Mouse (Mus musculus): ENCODE data around the gene Galnt9.

Gene Galnt9

DNA sequence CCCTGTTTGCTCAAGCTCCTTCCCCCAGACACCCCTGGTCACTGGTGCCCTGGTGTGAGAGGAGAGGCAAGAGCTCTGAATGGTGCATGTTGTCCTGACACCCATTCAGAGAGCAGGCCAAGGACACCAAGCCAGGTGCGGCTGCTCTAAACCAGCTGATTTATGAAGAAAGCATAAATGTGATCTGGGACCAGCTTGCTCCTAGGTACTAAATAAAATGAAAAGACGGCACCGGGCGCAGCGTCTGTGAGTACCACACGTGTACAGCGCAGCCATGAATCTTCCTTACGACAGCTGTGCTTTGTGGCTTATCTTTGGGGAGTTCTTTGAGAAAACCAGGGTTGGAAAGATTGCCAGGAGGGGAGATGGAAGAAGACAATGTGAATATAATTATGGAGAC is 8.2 kb upstream of the Galnt9 start:
- no peak for DNase-seq (ENCODE audit: low spot score in 2 of 2)

DNA sequence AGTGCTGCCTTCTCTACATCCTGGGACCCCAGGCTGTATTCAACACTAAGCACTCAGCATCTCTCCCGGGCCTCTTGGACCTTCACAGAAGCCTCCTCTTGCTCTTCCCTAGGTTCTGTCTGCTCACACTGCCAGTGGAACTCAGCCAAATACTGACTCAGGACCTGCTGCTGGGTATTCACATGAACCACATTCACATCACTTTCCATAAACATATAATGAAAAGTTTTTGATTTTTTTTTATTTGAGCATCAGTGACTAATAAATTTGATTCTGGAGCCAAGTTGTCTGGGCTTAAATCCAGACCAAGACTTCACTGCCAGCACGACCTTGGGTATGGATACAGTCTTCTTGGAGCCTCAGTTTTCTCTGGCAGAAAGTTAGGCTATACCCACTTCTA is 3.2 kb upstream of the Galnt9 start:
- no peak for DNase-seq (ENCODE audit: low spot score in 2 of 2)

DNA sequence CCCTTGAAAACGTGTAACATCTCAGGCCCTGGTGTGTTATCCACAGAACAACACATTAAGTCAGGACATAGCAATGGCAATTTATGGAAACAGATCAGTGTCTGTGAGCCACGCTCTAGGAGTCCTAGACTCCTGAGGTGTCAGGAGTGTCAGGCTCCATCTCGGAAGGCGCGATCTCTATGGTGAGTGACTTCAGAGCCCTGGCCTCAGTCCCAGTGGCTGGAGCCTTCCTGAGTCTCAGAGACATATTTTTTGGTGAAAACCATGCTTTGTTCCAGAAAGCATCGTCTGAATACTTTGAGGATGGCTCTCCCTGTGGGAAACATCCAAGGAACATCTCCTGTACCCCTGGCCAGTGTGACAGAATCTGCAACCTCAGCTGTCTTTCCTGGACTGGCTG is 2.7 kb upstream of the Galnt9 start:
- no peak for DNase-seq (ENCODE audit: low spot score in 2 of 2)

DNA sequence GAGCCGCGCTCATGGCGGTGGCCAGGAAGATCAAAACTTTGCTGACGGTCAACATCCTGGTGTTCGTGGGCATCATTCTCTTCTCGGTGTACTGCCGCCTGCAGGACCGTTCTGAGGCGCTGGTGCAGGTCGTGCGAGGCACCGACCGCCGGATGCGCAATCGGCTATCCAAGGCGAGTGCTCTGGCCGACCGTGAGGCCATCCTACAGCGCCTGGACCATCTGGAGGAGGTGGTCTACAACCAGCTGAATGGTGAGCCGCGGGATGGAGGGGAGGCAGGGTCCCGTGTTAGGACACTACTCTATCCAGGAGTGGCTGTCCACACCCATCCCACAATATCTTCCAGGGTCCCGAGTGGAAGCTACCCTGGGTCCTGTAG is 525 bp downstream of the Galnt9 start:
- no peak for DNase-seq (ENCODE audit: low spot score in 2 of 2)

DNA sequence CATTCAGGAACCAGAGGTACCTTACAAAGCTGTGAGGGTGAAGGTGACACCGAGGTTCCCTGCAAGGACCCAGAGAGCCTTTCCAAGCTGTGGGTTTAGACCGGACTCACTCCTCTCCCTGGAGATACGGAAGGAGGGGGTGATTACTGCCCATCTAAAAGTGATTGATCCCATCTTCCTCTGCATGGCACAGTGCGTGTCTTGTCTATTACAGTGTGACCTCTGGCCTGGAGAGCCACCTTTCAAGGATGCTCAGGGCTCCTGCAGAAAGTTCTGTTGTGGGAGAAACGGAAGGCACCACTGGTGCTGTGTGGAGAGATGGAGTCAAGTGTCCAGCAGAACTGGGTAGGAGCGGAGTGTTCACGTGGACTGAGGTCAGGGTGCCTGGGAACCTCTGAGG is 1.2 kb downstream of the Galnt9 start:
- no peak for DNase-seq (ENCODE audit: low spot score in 2 of 2)

DNA sequence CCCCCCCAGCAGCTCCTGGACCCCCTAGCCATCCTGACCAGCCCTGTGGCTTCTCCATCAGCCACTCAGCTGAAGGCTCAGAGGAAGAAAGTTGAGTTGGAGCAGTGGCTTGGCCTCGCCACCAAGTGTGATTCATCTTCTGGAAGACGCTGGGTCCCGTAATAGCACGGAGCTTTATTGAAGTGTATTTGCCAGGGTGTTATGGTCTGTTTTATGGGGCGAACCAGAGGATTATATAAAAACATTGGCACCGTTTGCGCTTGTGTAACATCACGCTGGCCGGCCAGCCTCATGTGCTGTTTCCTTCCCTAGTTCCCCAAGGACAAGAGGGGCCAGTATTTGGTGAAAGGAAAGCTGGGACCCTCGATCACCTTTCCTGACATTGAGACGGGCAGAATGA is 2.0 kb downstream of the Galnt9 start:
- no peak for DNase-seq (ENCODE audit: low spot score in 2 of 2)

DNA sequence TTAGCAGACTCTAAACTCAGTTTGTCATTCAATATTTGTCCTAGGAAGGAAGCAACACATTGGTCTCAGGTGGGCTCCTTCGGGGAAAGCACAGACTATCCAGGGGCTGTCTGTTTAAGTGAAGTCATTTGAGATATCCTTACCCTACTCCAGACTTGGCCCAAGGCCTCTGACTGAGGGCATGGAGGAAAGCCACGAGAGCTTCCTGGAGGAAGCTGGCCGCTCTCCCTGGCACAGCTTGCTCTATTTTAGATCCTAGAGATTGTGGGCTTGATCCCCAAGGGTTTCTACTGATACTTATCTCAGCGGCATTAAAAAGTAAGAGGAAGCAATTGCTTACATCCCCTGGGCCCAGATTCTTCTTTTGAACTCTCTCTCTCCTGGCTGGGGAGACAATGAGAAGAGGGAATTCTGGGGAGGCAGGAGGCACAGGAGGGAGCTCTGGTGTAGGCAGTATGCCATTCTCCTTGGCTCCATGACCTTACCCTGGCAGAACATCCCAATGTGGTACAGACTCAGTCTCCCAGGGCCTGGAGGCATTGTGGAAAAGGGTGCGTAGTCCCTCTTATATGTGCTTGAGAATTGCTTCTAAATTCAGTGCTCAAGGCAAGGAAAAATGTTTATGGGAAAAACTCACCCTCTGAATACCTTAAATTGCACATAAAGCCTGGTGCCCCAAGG is 2.7 kb downstream of the Galnt9 start:
- DNase-seq (ENCODE audit: low spot score in 2 of 2) = no peak

DNA sequence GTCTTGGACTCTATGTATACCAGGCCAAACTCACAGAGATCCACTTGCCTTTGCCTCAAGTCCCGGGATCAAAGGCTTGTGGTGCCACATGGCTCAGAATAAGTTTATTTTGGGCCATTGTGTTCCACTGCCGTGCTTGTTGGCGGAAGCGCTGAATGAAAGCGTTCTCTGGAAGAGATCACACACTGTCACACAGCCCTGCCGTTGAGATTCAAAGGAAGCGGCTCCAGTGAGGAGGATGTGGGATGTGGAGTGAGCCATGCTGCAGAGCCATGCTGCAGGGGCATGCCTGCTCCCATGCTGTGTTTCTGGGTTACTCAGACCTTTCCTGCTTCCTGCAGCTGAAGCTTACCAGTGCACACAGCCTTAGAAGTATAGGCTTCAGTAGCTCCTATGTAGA is 4.3 kb downstream of the Galnt9 start:
- no peak for DNase-seq (ENCODE audit: low spot score in 2 of 2)

DNA sequence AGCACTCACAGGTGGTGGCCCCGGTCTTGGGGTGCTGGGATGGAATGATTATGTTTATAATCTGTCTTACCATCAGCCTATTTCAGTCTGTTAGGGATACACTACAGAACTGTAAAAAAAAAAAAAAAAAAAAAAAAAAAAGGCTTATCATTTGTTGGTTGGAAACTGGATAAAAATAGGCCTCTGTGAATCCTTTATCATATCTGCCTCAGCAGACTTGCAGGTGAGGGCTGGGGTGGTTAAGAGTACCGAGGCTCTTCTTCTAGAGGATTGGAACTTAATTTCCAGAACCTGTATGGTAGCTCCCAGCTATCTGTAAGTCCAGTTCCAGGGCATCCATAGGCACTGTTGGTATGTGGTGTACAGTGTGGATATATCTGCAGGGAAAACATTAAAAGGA is 6.0 kb downstream of the Galnt9 start:
- DNase-seq (ENCODE audit: low spot score in 2 of 2) = no peak

DNA sequence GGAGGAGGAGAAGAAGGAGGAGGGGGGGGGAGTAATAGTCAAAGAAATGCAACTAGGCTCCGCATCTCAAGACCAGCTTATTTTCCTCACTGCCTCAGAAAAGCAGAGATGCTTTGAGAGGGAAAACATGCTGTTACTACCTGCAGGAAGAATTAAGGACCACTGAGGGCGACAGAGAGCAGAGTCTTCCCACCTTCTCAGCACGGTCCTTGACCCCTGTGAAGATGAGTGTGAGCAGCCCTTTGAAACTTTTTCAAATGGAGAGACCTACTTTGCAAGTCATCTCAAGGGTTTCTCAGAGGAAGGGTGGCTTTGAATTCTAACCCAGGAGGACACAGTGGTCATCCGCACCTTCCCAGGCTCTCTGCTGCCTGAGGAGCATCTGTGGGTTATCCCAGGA is 6.7 kb downstream of the Galnt9 start:
- no peak for DNase-seq (ENCODE audit: low spot score in 2 of 2)

DNA sequence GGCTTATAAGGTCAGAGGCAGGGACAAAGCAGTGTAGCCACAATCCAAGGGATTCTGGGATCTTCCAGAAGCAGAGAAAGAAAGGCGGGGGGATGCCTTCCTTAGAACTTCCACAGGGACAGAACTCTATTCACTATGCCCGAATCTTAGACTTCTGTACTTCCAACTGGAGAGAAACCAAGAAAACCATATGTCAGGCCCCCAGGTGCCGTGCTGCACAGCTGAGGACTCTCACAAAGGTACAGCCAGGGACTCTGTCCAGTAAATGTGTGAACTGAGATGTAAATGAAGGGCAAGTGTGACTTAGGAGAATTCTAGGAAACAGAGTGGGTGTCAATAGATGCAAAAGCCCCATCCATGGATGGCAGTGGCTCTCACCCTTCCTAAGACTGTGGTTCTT is 7.8 kb downstream of the Galnt9 start:
- DNase-seq (ENCODE audit: low spot score in 2 of 2) = no peak

DNA sequence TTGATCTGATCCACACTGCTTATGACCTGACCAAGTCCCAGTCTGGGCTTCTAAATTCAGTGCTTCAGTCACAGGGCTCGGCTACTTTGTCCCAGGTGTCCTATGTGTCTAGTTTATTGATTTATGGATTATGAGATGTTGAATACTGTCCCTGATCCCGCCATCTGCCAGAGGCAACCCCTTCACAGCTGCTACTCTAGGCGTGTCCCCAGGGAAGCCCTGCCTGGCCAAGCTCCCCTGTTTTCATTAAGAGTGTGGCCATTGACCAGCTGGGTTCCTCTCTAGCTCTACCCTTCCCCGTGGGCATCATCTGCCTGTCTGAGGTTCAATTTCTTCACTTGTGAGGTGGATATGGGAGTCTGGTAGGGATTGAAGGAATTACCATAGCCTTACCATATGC is 9.2 kb downstream of the Galnt9 start:
- no peak for DNase-seq (ENCODE audit: low spot score in 2 of 2)

DNA sequence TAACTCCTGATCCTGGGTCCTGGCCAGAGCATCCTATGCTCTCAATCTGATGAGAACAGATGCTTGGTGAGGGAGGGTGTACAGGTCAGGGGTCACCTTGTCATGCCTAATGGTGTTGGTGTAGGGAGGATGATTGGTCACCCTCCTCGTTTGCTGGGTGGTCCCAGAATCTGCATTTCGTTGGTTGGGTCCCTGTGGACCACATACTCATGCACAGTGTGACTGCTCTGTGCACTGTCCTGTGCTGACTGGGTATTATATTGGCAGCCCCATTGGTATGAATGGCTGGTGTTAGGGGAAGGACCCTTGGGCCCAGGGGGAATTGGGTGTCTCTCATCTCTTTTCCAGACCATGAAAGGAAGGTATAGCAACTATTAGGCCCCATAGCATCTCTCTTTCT is 11.0 kb downstream of the Galnt9 start:
- DNase-seq (ENCODE audit: low spot score in 2 of 2) = no peak

DNA sequence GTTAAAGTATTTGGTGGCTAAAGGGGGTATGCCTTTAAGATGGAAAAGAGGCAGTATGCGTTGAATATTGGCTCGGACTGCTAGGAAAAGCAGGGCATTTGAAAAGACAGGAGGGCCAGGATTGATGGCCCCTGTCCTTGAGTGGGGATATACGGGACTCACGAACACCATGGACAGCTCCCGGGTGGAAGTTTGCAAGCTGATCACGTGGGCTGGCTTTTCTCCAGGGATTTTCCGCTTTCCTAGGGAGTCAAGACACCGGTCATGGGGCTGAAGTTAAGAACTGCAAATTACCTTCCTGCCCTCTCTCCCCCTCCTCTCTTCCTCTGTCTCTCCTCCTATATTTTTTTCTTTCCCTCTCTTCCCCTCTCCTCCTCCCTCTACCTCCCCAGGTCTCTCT is 14.2 kb downstream of the Galnt9 start:
- peak in 1 of 2 experiments; percentile 18 for DNase-seq (ENCODE audit: low spot score in 2 of 2)

DNA sequence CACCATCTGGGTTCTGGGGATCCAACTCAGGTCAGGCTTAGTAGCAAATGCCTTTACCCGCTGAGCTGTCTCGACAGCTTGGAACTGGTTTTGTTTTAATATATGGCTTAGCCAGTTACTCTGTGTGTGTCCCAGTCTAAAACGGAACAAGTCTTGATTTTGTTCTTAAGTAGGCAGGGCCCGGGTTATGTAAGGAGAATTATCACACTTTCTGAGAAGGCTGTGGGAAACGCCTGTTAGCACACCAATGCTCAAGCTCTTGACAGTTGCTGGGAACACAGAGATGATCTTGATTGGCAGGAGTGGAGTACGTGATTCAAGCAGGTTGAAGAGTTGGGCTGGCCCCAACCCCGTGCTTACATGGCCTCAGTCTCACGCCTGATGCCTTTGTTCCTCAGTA is 15.5 kb downstream of the Galnt9 start:
- no peak for DNase-seq (ENCODE audit: low spot score in 2 of 2)

DNA sequence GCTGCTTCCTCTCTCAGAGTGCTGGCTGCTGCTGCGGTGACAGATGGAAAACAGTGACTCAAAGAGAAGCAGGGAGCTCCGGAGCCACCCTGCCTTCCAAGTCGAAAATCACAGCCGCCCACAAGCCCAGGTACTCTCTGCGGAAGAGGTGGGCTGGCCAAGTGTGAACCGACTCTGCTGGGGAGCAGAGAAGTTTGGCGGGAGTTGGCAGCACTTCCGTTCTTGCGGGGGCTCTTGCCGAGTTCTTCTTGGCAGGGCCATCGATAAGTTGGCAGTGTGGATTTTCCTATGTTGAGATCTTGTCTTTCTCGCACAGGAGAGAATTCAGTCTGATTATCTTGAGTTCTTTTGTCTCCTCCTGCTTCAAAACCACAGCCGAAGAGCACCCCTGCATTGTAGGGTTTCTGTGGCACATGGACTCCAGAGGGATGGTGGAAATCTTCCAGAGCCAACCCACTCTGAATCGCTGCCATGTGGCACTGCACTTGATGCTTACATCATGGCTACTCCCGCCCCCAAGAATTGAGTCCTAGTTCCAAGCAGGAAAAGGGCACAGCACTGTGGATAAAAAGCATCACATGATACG is 18.7 kb downstream of the Galnt9 start:
- no peak for DNase-seq (ENCODE audit: low spot score in 2 of 2)

DNA sequence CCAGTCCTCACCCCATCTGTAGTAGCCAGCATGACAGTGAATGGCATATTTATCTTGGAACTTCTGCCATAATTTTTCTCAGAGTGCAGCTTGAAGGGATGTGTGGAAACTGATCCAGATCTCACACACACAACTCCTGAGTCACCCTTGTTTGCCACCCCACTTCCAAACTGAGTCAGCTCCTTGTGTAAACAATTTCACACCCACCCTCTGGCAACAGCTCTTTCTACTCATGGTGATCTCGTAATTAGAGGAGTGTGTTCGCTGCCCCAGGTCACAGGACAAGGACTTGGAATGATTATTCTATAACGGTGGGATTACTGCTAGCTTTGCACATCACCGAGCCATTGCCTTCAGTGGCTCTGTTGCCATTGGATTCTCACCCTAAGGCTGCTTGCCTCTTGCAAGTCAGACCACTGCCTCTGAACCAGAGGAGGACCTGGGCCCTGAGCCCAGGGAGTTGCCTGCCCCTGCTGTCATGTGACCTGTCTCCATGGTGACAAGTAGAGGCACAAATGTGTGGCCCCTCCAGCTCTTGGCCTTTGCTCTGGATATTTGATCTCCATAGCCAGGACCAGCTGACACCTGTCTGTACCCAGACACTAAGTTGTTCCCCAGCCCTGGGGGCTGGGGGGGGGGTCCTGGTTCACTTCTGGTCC is 21.0 kb downstream of the Galnt9 start:
- no peak for DNase-seq (ENCODE audit: low spot score in 2 of 2)

DNA sequence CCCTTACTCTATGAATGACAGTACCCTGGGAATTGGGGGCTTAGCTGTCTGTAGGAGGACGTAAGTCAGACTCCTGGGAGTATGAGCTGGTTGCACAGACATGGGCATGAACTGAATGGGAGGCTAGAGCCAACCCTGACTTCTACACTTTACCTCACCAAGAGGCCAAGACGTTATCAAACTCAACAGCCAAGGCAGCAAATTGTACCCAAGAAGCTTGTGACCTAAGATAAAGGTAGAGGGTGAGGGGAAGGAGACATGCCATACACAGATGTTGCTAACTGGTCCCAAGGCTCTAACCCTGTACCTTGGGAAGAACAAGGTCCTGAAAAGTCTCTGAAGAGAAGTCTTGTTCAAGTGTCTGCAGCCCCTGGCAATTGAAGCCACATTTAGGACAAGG is 23.4 kb downstream of the Galnt9 start:
- peak; percentile 19 to 38 for DNase-seq (ENCODE audit: low spot score in 2 of 2)

DNA sequence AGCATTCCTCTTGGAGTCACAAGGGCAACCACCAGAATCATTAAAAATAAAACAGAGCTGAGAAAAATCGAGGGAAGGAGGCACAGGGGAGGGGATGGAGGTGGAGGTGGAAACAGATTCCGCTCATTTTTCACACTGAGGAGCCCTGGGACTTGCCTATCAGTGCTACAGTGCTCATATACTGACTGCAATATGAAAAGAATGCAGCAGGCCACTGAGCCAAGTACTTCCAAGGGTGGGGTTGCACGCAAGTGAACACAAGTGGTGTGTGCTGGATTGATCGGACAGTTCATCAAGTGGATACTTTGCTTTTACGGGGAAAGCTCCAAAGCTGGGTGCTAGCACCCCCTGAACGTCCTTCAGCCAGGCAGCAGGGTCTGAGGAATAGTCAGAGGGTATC is 30.7 kb downstream of the Galnt9 start:
- DNase-seq (ENCODE audit: low spot score in 2 of 2) = no peak

DNA sequence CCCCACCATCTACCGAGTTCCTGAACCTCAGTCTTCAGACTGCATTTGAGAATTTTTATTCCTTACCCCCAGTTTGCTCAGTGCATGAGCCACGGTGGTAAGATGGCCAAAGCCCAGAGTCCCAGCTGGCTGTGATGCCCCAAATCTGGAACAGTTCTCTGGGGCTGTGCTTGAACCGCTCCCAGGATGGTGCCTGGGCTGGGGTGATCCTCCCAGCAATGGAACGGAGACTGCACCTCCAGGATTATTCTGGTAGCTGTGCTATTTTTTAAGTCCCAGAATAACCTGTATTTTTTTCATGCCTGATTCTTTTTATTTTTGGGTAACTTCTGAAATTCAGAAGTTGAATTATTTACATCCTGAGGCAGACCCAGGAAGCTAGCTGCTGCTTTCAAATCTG is 35.1 kb downstream of the Galnt9 start:
- no peak for DNase-seq (ENCODE audit: low spot score in 2 of 2)

DNA sequence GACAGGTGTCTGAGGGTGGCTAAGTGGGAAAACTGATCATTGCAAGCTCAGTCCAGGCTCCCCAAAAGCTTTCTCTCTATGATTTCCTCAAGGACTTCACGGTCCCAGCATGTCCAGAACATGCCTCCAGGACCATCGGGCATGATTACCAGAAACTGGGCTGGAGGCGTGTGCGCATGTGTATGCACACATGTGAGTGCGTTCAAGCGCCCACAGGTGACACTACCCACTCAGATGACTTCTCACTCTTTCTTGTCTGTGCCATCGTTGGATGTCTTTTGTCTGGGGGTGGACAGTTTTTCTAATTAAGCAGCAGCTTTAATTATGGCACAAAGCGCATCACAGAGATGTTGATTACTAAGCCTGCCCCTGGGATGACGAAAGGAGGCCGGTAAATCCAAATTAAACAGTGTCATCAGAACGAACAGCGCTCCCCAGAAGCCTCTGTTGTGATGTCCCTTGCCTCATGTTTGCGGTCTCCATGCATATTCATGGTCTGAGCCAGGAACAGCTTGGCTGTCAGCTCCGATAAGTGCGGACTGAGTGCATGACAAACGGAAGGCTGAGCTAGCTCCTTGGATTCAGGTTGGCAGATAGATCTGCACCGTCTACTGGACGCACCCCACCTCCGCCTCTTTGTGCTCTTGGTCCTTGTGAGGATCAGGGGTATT is 36.5 kb downstream of the Galnt9 start:
- no peak for DNase-seq (ENCODE audit: low spot score in 2 of 2)

DNA sequence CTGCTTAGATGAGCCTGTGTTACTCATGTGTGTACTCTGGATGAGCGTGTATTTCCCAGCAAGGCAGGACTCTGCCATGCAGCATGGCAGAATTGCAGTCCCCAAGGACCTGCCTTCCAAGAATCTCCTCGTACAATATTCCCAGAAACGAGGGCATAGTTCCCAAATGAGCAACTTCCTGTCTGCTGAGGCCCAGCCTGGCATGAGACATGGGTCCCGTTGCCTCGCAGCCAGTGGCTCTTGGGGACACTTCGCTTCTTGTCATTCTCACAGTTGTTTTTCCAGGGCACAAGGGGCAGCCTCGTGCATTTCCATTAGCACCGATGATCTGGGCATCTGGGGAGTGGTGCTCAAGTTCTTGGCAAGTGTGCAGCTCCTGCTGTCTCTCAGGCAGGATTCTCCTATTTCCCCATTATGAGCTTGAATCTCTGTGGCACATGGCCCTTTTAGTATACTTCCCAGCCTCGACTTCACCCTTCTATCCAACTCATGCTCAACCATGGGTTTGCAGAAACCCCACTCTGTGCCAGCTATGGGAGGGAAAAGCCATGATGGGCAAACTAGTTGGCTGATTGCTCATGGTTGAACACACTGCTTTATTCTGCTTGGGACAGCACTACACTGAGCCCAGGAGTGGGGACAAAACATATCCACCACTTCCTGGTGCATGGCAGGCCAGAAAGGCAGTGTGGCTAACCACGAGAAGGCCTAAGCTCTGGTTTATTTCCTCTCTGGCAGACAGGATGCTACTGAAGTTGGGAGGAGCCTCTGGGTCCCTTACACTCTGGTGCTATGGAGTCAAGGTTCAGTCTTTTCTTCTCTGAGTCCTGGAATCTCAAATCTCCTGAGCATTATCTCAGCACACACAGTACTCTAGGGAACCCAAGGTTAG is 38.7 kb downstream of the Galnt9 start:
- DNase-seq (ENCODE audit: low spot score in 2 of 2) = peak in 1 of 2 experiments; percentile 17

Data from spleen, postnatal 36 days (tissue).